Mouse (Mus musculus) intestine, embryonic 16.5 days (tissue): Measurements from ENCODE around the gene Vmn1r95. TPM values are rescaled to one million over a fixed set of nuclear protein-coding genes. Genes with fewer than 3 reads are reported as not detected.
"Not testable (repeated sequence)": the region's sequence is repeated elsewhere in the genome, so short reads cannot be mapped to it uniquely, and the experiment has no call there.

Experiments used
- ATAC-seq: fragments of 200-750 bp; cut with Nextera tagmentation; 2 replicates; pipeline ENCODE4 v1.8.0; 2017; ENCODE audit warnings: moderate TSS enrichment, moderate library complexity
- H3K27ac ChIP-seq: fragments of 300-500 bp; sonication (generic); 2 replicates; pipeline ENCODE4 v1.5.1; 2014; ENCODE audit warnings: mild to moderate bottlenecking, low read length
- H3K27me3 ChIP-seq: fragments of 300-500 bp; sonication (generic); replicated peaks from 2 replicates; pipeline ENCODE4 v1.6.1; 2014; ENCODE audit warnings: low read length, control low read depth, mixed read lengths; ENCODE audit not compliant: control insufficient read depth, insufficient read depth
- H3K36me3 ChIP-seq: fragments of 300-500 bp; sonication (generic); 2 replicates; pipeline ENCODE4 v1.6.1; 2014; ENCODE audit warnings: low read length, control low read depth; ENCODE audit not compliant: control insufficient read depth, insufficient read depth
- H3K4me1 ChIP-seq: fragments of 300-500 bp; sonication (generic); 2 replicates; pipeline ENCODE4 v1.6.1; 2014; ENCODE audit warnings: low read length, control low read depth, mixed read lengths; ENCODE audit not compliant: control insufficient read depth, insufficient read depth
- H3K4me2 ChIP-seq: fragments of 300-500 bp; sonication (generic); 2 replicates; pipeline ENCODE4 v1.6.1; 2014; ENCODE audit warnings: low read depth, low read length, control low read depth
- H3K4me3 ChIP-seq: fragments of 300-500 bp; sonication (generic); 2 replicates; pipeline ENCODE4 v1.5.1; 2014; ENCODE audit warnings: mild to moderate bottlenecking, low read length
- H3K9ac ChIP-seq: fragments of 300-500 bp; sonication (generic); 2 replicates; pipeline ENCODE4 v1.6.1; 2014; ENCODE audit warnings: low read depth, low read length
- H3K9me3 ChIP-seq: fragments of 300-500 bp; sonication (generic); 2 replicates; pipeline ENCODE4 v1.6.1; 2016; ENCODE audit warnings: low read length, control low read depth; ENCODE audit not compliant: control insufficient read depth
- WGBS: fragments of 180-500 bp; shearing (Covaris S2); extraction: QIAGEN DNeasy Blood & Tissue Kit; methylation state at CpG from one replicate; pipeline ENCODE4 v1.1.7; 2014; 5-methylcytosine and 5-hydroxymethylcytosine counted together
- polyA plus RNA-seq: library from polyadenylated mRNA; unstranded; fragments of >200 nt; fragmentation: Nextera tagmentation; extraction: Ambion mirVana; gene quantifications from 2 replicates; pipeline ENCODE4 v1.2.1, GENCODE M21; 2015

Vmn1r95 gene
- not detected in 2 replicates for polyA plus RNA-seq

GRCm38 (mm10) chr7:20193410-20193809 is at the start of gene Vmn1r95:
Gene Vmn1r95 (plus strand): TSS chr7:20193710.
- H3K27me3 ChIP-seq, H3K9ac ChIP-seq, H3K27ac ChIP-seq, H3K4me3 ChIP-seq, H3K9me3 ChIP-seq, H3K4me1 ChIP-seq, H3K36me3 ChIP-seq, ATAC-seq, H3K4me2 ChIP-seq: not testable (repeated sequence)
- WGBS: no CpG with 5 or more reads among the region's 3 CpGs

- H3K4me1 ChIP-seq, H3K9ac ChIP-seq, H3K36me3 ChIP-seq, ATAC-seq, H3K27me3 ChIP-seq, H3K27ac ChIP-seq, H3K9me3 ChIP-seq, H3K4me3 ChIP-seq, H3K4me2 ChIP-seq: not testable (repeated sequence)
- WGBS: no CpG with 5 or more reads among the region's 3 CpGs
These were observed 25.2 kb upstream of the Vmn1r95 start, which contains the start of gene Vmn1r94 for GRCm38 (mm10) chr7:20168277-20168676. Gene Vmn1r94 (minus strand): TSS chr7:20168377.

- H3K36me3 ChIP-seq, H3K9me3 ChIP-seq, H3K4me1 ChIP-seq, H3K9ac ChIP-seq, H3K4me2 ChIP-seq, ATAC-seq, H3K27me3 ChIP-seq, H3K4me3 ChIP-seq, H3K27ac ChIP-seq: not testable (repeated sequence)
- no CpG with 5 or more reads among the region's 2 CpGs for WGBS
These were observed 12.0 kb downstream of the Vmn1r95 start, which contains the start of gene Gm6164 for GRCm38 (mm10) chr7:20205507-20205906. Gene Gm6164 (minus strand): TSS chr7:20205607.

GRCm38 (mm10) chr7:20233728-20234127 is 40.2 kb downstream of the Vmn1r95 start, which contains the start of gene Gm4498:
Gene Gm4498 (minus strand): TSS chr7:20233828.
- H3K9me3 ChIP-seq, H3K4me2 ChIP-seq, ATAC-seq, H3K4me3 ChIP-seq, H3K36me3 ChIP-seq, H3K4me1 ChIP-seq, H3K27me3 ChIP-seq, H3K9ac ChIP-seq, H3K27ac ChIP-seq: not testable (repeated sequence)
- WGBS: no CpG with 5 or more reads among the region's 2 CpGs

Other genes with a start within 250 kb of the Vmn1r95 start
- gene Igsf23, start 243.0 kb upstream of the Vmn1r95 start, polyA plus RNA-seq: 14.7 and 19.1 TPM in 2 replicates
- 3.5 and 6.5 TPM in 2 replicates for gene Ceacam20, start 228.3 kb upstream of the Vmn1r95 start, polyA plus RNA-seq
- 0.75 and 0.76 TPM in 2 replicates for gene Nlrp9b, start 202.2 kb upstream of the Vmn1r95 start, polyA plus RNA-seq
- not detected in 2 replicates for gene Vmn1r91, start 94.0 kb upstream of the Vmn1r95 start, polyA plus RNA-seq
- gene Gm16442, start 71.1 kb upstream of the Vmn1r95 start, polyA plus RNA-seq: not detected in 2 replicates
- not detected in 2 replicates for gene Vmn1r93, start 54.6 kb upstream of the Vmn1r95 start, polyA plus RNA-seq
- not detected in 2 replicates for gene Vmn1r94, start 25.3 kb upstream of the Vmn1r95 start, polyA plus RNA-seq
- gene Gm6164, start 11.9 kb downstream of the Vmn1r95 start, polyA plus RNA-seq: not detected in 2 replicates
- not detected in 2 replicates for gene Gm4498, start 40.1 kb downstream of the Vmn1r95 start, polyA plus RNA-seq
- gene Gm5890, start 69.1 kb downstream of the Vmn1r95 start, polyA plus RNA-seq: not detected in 2 replicates
- not detected in 2 replicates for gene Gm4133, start 140.4 kb downstream of the Vmn1r95 start, polyA plus RNA-seq
- gene Gm5728, start 181.7 kb downstream of the Vmn1r95 start, polyA plus RNA-seq: not detected in 2 replicates
- gene Vmn1r100, start 224.2 kb downstream of the Vmn1r95 start, polyA plus RNA-seq: not detected in 2 replicates
- gene Vmn1r101, start 248.9 kb downstream of the Vmn1r95 start, polyA plus RNA-seq: not detected in 2 replicates